Mouse (Mus musculus): ENCODE data around the gene Kdm6b.

GRCm38 (mm10) chr11:69403691-69404594, 9.5 kb downstream of the Kdm6b start:
- TF ChIP-seq GATA1 (IDR thresholded peaks at IDR 0.05; ENCODE audit: borderline replicate concordance, low read length) (no peak), CTCF (IDR thresholded peaks at IDR 0.05; ENCODE audit: low read depth, low read length) (no peak), TAL1 (conservative IDR thresholded peaks at IDR 0.05; ENCODE audit: low read depth, low read length) (no peak)
